Mouse (Mus musculus) induced T-regulatory cell, adult 2 months (primary cell): Measurements from ENCODE around the gene Il1rapl1.

ENCODE experiments used
- DNase-seq: peaks from one replicate; pipeline ENCODE4 v3.0.0-alpha.2; 2012; ENCODE audit warnings: low read depth

The Il1rapl1 gene

GRCm38 (mm10) chrX:88115609-88116073 lies at the start of gene Il1rapl1:
Gene Il1rapl1 (minus strand): TSS chrX:88115645.
- DNase-seq: no peak

- no peak for DNase-seq
Observed at GRCm38 (mm10) chrX:88158037-88158436, 42.6 kb upstream of the Il1rapl1 start.

GRCm38 (mm10) chrX:88125612-88126011 lies 10.2 kb upstream of the Il1rapl1 start:
- no peak for DNase-seq

- no peak for DNase-seq
Observed at GRCm38 (mm10) chrX:88120070-88120469, 4.6 kb upstream of the Il1rapl1 start.

- DNase-seq: no peak
Observed at GRCm38 (mm10) chrX:88117858-88118257, 2.4 kb upstream of the Il1rapl1 start.

GRCm38 (mm10) chrX:88116326-88116725 lies 881 bp upstream of the Il1rapl1 start:
- no peak for DNase-seq

- no peak for DNase-seq
Observed at GRCm38 (mm10) chrX:88113561-88113960, 1.9 kb downstream of the Il1rapl1 start.

- no peak for DNase-seq
Observed at GRCm38 (mm10) chrX:88112254-88112653, 3.2 kb downstream of the Il1rapl1 start.

GRCm38 (mm10) chrX:88109733-88110132 lies 5.7 kb downstream of the Il1rapl1 start:
- DNase-seq: no peak

- DNase-seq: no peak
Observed at GRCm38 (mm10) chrX:88093936-88094569, 21.4 kb downstream of the Il1rapl1 start.

GRCm38 (mm10) chrX:88089873-88090272 lies 25.6 kb downstream of the Il1rapl1 start:
- DNase-seq: no peak

GRCm38 (mm10) chrX:88072741-88073419 lies 42.6 kb downstream of the Il1rapl1 start:
- DNase-seq: no peak

GRCm38 (mm10) chrX:88070368-88070767 lies 45.1 kb downstream of the Il1rapl1 start:
- DNase-seq: no peak

- DNase-seq: no peak
Observed at GRCm38 (mm10) chrX:88043556-88043955, 71.9 kb downstream of the Il1rapl1 start.

GRCm38 (mm10) chrX:88038984-88039383 lies 76.5 kb downstream of the Il1rapl1 start:
- no peak for DNase-seq

- no peak for DNase-seq
Observed at GRCm38 (mm10) chrX:87897172-87897571, 218.3 kb downstream of the Il1rapl1 start.

- DNase-seq: no peak
Observed at GRCm38 (mm10) chrX:87891916-87892315, 223.5 kb downstream of the Il1rapl1 start.

- DNase-seq: no peak
Observed at GRCm38 (mm10) chrX:87854107-87854506, 261.3 kb downstream of the Il1rapl1 start.

- DNase-seq: no peak
Observed at GRCm38 (mm10) chrX:87813884-87814283, 301.6 kb downstream of the Il1rapl1 start.

- no peak for DNase-seq
Observed at GRCm38 (mm10) chrX:87807717-87808116, 307.7 kb downstream of the Il1rapl1 start.

- DNase-seq: no peak
Observed at GRCm38 (mm10) chrX:87793011-87793410, 322.4 kb downstream of the Il1rapl1 start.

- no peak for DNase-seq
Observed at GRCm38 (mm10) chrX:87710589-87710988, 404.9 kb downstream of the Il1rapl1 start.

GRCm38 (mm10) chrX:87663856-87664255 lies 451.6 kb downstream of the Il1rapl1 start:
- no peak for DNase-seq

- DNase-seq: no peak
Observed at GRCm38 (mm10) chrX:87655644-87656043, 459.8 kb downstream of the Il1rapl1 start.
